Mouse (Mus musculus): ENCODE results near the gene Sema4b. TPM values are rescaled to one million over a fixed set of nuclear protein-coding genes. Genes with fewer than 3 reads are reported as not detected.

Gene Sema4b
- total and polyA plus RNA-seq, 2 experiments from 2014 or later = 28.1 to 47.5 TPM

GRCm38 (mm10) chr7:80160293-80160944 is 26.2 kb upstream of the Sema4b start:
- H3K27ac ChIP-seq = no peak overlapping the region
- ATAC-seq = peak; percentile 46
- H3K4me2 ChIP-seq (ENCODE audit: low read depth, low read length) = no peak overlapping the region
- WGBS = 54% methylated on average over 7 of the region's 7 CpGs
- peak; percentile 15 for DNase-seq (ENCODE audit: low spot score)
- TF ChIP-seq CTCF (IDR thresholded peaks at IDR 0.05; ENCODE audit: low read depth) = no peak
- H3K4me3 ChIP-seq (ENCODE audit: low read length) = no peak overlapping the region
- no peaks in the 10 kb centered on the region for H3K9me3 ChIP-seq (ENCODE audit: low read length)
- no peaks in the 10 kb centered on the region for H3K36me3 ChIP-seq (ENCODE audit: insufficient read depth, low read length)
- H3K27me3 ChIP-seq (ENCODE audit: insufficient read depth, low read length) = no peaks in the 10 kb centered on the region
- 0 out of 2 replicates have a peak, but pooled peaks cover 7% of the 10 kb centered on the region for H3K4me1 ChIP-seq (ENCODE audit: insufficient read depth, low read length)
- H3K9ac ChIP-seq (replicated peaks; ENCODE audit: low read length) = no peak overlapping the region

- DNase-seq (ENCODE audit: low spot score) (peak; percentile 50), ATAC-seq (peak; percentile 61)
Observed at GRCm38 (mm10) chr7:80160945-80161306, 25.7 kb upstream of the Sema4b start.

GRCm38 (mm10) chr7:80165432-80165831 is 21.2 kb upstream of the Sema4b start:
- no peak overlapping the region for H3K4me2 ChIP-seq (ENCODE audit: low read depth, low read length)
- DNase-seq (ENCODE audit: low spot score) (no peak), ATAC-seq (no peak)
- no peaks in the 10 kb centered on the region for H3K9me3 ChIP-seq (ENCODE audit: low read length)
- H3K27ac ChIP-seq = no peak overlapping the region
- no peaks in the 10 kb centered on the region for H3K36me3 ChIP-seq (ENCODE audit: insufficient read depth, low read length)
- H3K4me1 ChIP-seq (ENCODE audit: insufficient read depth, low read length) = 0 out of 2 replicates have a peak, but pooled peaks cover 4% of the 10 kb centered on the region
- H3K9ac ChIP-seq (replicated peaks; ENCODE audit: low read length) = no peak overlapping the region
- H3K4me3 ChIP-seq (ENCODE audit: low read length) = no peak overlapping the region
- 81% methylated on average over 5 of the region's 5 CpGs for WGBS
- TF ChIP-seq CTCF (IDR thresholded peaks at IDR 0.05; ENCODE audit: low read depth) = no peak
- no peaks in the 10 kb centered on the region for H3K27me3 ChIP-seq (ENCODE audit: insufficient read depth, low read length)

More at GRCm38 (mm10) chr7:80160945-80161306, 25.7 kb upstream of the Sema4b start:
- Histone ChIP-seq H3K9me3 (ENCODE audit: low read length) (no peaks in the 10 kb centered on the region), H3K4me1 (ENCODE audit: insufficient read depth, low read length) (0 out of 2 replicates have a peak, but pooled peaks cover 7% of the 10 kb centered on the region), H3K9ac (replicated peaks; ENCODE audit: low read length) (no peak overlapping the region), H3K27ac (no peak overlapping the region), H3K36me3 (ENCODE audit: insufficient read depth, low read length) (no peaks in the 10 kb centered on the region), H3K4me2 (ENCODE audit: low read depth, low read length) (no peak overlapping the region), H3K4me3 (ENCODE audit: low read length) (no peak overlapping the region), H3K27me3 (ENCODE audit: insufficient read depth, low read length) (no peaks in the 10 kb centered on the region)
- no peak for TF ChIP-seq CTCF (IDR thresholded peaks at IDR 0.05; ENCODE audit: low read depth)
- 70% methylated on average over 8 of the region's 8 CpGs for WGBS

- no peak for ATAC-seq
- TF ChIP-seq CTCF (IDR thresholded peaks at IDR 0.05; ENCODE audit: low read depth) = no peak
- Histone ChIP-seq H3K36me3 (ENCODE audit: insufficient read depth, low read length) (no peaks in the 10 kb centered on the region), H3K9ac (replicated peaks; ENCODE audit: low read length) (no peak overlapping the region), H3K27me3 (ENCODE audit: insufficient read depth, low read length) (no peaks in the 10 kb centered on the region), H3K27ac (no peak overlapping the region), H3K4me1 (ENCODE audit: insufficient read depth, low read length) (no peaks in the 10 kb centered on the region; the same call in 1 of the 2 replicates), H3K9me3 (ENCODE audit: low read length) (no peaks in the 10 kb centered on the region), H3K4me3 (ENCODE audit: low read length) (no peak overlapping the region), H3K4me2 (ENCODE audit: low read depth, low read length) (no peak overlapping the region)
- no peak for DNase-seq (ENCODE audit: low spot score)
- 62% methylated on average over 7 of the region's 7 CpGs for WGBS
Observed at GRCm38 (mm10) chr7:80166740-80167139, 19.9 kb upstream of the Sema4b start.

GRCm38 (mm10) chr7:80169847-80170246 is 16.8 kb upstream of the Sema4b start:
- Histone ChIP-seq H3K36me3 (ENCODE audit: insufficient read depth, low read length) (no peaks in the 10 kb centered on the region), H3K27ac (no peak overlapping the region), H3K4me3 (ENCODE audit: low read length) (no peak overlapping the region), H3K27me3 (ENCODE audit: insufficient read depth, low read length) (no peaks in the 10 kb centered on the region), H3K4me1 (ENCODE audit: insufficient read depth, low read length) (no peaks in the 10 kb centered on the region; the same call in 1 of the 2 replicates), H3K9me3 (ENCODE audit: low read length) (no peaks in the 10 kb centered on the region), H3K9ac (replicated peaks; ENCODE audit: low read length) (no peak overlapping the region), H3K4me2 (ENCODE audit: low read depth, low read length) (no peak overlapping the region)
- WGBS = 89% methylated on average over 2 of the region's 2 CpGs
- no peak for DNase-seq (ENCODE audit: low spot score)
- no peak for TF ChIP-seq CTCF (IDR thresholded peaks at IDR 0.05; ENCODE audit: low read depth)
- no peak for ATAC-seq

GRCm38 (mm10) chr7:80171345-80171744 is 15.3 kb upstream of the Sema4b start:
- Histone ChIP-seq H3K27ac (peak overlapping the region; percentile 72), H3K4me1 (ENCODE audit: insufficient read depth, low read length) (no peaks in the 10 kb centered on the region; the same call in 1 of the 2 replicates), H3K9ac (replicated peaks; ENCODE audit: low read length) (peak overlapping the region; percentile 14; the same call in 1 of the 2 replicates), H3K36me3 (ENCODE audit: insufficient read depth, low read length) (no peaks in the 10 kb centered on the region), H3K9me3 (ENCODE audit: low read length) (no peaks in the 10 kb centered on the region), H3K4me2 (ENCODE audit: low read depth, low read length) (0 out of 2 replicates have a peak overlapping the region, but pooled peaks have one; percentile 8), H3K4me3 (ENCODE audit: low read length) (no peak overlapping the region), H3K27me3 (ENCODE audit: insufficient read depth, low read length) (no peaks in the 10 kb centered on the region)
- peak; percentile 40; the same call in 1 of the 2 replicates for TF ChIP-seq CTCF (IDR thresholded peaks at IDR 0.05; ENCODE audit: low read depth)
- ATAC-seq (peak; percentile 92), DNase-seq (ENCODE audit: low spot score) (peak; percentile 95)
- WGBS = 23% methylated on average over 8 of the region's 8 CpGs

All from hindbrain, postnatal 0 days (tissue).